Mouse (Mus musculus) kidney, adult 2 months (tissue): ENCODE measurements around the gene Nhej1.
A peak's percentile ranks its signal among the peaks of the same experiment; 100 is the strongest.

Source experiments
- CTCF ChIP-seq: fragments of 200-500 bp; conservative IDR thresholded peaks from 2 replicates; pipeline ENCODE4 v1.5.1; 2011; ENCODE audit warnings: low read depth, mild to moderate bottlenecking, control low read depth, low read length, moderate library complexity, mixed read lengths; ENCODE audit not compliant: insufficient read depth, insufficient read length
- POLR2A ChIP-seq: fragments of 200-500 bp; IDR thresholded peaks from one replicate; pipeline ENCODE4 v1.6.1; 2011; ENCODE audit warnings: low read depth, low read length, control low read depth

DNA sequence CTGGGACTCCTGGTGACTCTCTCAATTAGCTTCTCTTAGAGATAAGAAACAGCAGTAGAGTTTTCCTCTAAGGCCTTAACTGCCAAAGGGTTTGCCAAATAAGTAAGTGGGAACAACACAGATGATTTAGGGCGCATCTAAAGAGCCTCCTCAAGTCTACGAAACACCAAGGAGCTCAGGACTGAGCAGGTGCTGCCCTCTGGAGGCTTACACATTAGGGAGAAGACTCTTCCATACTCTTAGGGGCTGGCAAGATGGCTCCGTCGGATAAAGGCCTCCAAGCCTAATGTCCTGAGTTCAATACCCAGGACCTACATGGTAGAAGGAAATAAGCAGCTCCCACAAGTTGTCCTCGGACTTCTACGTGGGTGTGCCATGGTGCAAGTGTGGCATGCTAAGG is 151.4 kb downstream of the Nhej1 start:
- peak; percentile 52 for TF ChIP-seq CTCF
- TF ChIP-seq POLR2A, result no peak
